Mouse (Mus musculus): ENCODE measurements around the gene Clec4b2. TPM values are rescaled to one million over a fixed set of nuclear protein-coding genes. Genes with fewer than 3 reads are reported as not detected.
"Not testable (repeated sequence)": the region's sequence is repeated elsewhere in the genome, so short reads cannot be mapped to it uniquely, and the experiment has no call there.

The Clec4b2 gene
- not detected in 2 replicates for polyA plus RNA-seq (2014; fragmentation: Nextera tagmentation; extraction: Ambion mirVana)

GRCm38 (mm10) chr6:123172593-123172992 lies at the start of gene Clec4b2:
Gene Clec4b2, plus strand, starts transcription at chr6:123172893.
- Histone ChIP-seq H3K4me3 (ENCODE audit: low read depth, low read length) (no peak within 1 kb of the TSS), H3K27ac (ENCODE audit: low read depth, low read length) (no peak within 1 kb of the TSS), H3K4me1 (replicated peaks; ENCODE audit: control insufficient read depth, insufficient read depth, low read length) (no peaks in the 10 kb centered on the region), H3K27me3 (replicated peaks; ENCODE audit: control insufficient read depth, insufficient read depth, low read length) (no peaks in the 10 kb centered on the region), H3K9me3 (ENCODE audit: control insufficient read depth, low read length) (no peaks in the 10 kb centered on the region), H3K4me2 (no peak within 1 kb of the TSS), H3K36me3 (ENCODE audit: control insufficient read depth, insufficient read depth, low read length) (no peaks in the 10 kb centered on the region), H3K9ac (ENCODE audit: low read depth, low read length) (no peak within 1 kb of the TSS)
- no peak for ATAC-seq (replicated peaks; ENCODE audit: low FRiP score)
- 81% methylated on average over 4 of the region's 4 CpGs for WGBS
- DNase-seq (ENCODE audit: low spot score), result no peak

- no peak for DNase-seq (ENCODE audit: low spot score)
- no peaks in the 10 kb centered on the region for H3K27me3 ChIP-seq (replicated peaks; ENCODE audit: control insufficient read depth, insufficient read depth, low read length)
- no peaks in the 10 kb centered on the region for H3K4me1 ChIP-seq (replicated peaks; ENCODE audit: control insufficient read depth, insufficient read depth, low read length)
- no peak overlapping the region for H3K9ac ChIP-seq (ENCODE audit: low read depth, low read length)
- H3K27ac ChIP-seq (ENCODE audit: low read depth, low read length), result no peak overlapping the region
- H3K36me3 ChIP-seq (ENCODE audit: control insufficient read depth, insufficient read depth, low read length), result no peaks in the 10 kb centered on the region
- no peak for ATAC-seq (replicated peaks; ENCODE audit: low FRiP score)
- 51% methylated on average over 3 of the region's 3 CpGs for WGBS
- no peak overlapping the region for H3K4me2 ChIP-seq
- no peaks in the 10 kb centered on the region for H3K9me3 ChIP-seq (ENCODE audit: control insufficient read depth, low read length)
- no peak overlapping the region for H3K4me3 ChIP-seq (ENCODE audit: low read depth, low read length)
Measured at GRCm38 (mm10) chr6:123123195-123123594, 49.5 kb upstream of the Clec4b2 start.

GRCm38 (mm10) chr6:123127173-123127572 lies 45.5 kb upstream of the Clec4b2 start:
- Histone ChIP-seq H3K4me2 (no peak overlapping the region), H3K9ac (ENCODE audit: low read depth, low read length) (no peak overlapping the region), H3K36me3 (ENCODE audit: control insufficient read depth, insufficient read depth, low read length) (no peaks in the 10 kb centered on the region), H3K4me1 (replicated peaks; ENCODE audit: control insufficient read depth, insufficient read depth, low read length) (no peaks in the 10 kb centered on the region), H3K9me3 (ENCODE audit: control insufficient read depth, low read length) (no peaks in the 10 kb centered on the region), H3K27me3 (replicated peaks; ENCODE audit: control insufficient read depth, insufficient read depth, low read length) (no peaks in the 10 kb centered on the region), H3K27ac (ENCODE audit: low read depth, low read length) (no peak overlapping the region), H3K4me3 (ENCODE audit: low read depth, low read length) (no peak overlapping the region)
- 59% methylated on average over 1 of the region's 1 CpGs for WGBS
- ATAC-seq (replicated peaks; ENCODE audit: low FRiP score), result no peak
- no peak for DNase-seq (ENCODE audit: low spot score)

- H3K9me3 ChIP-seq (ENCODE audit: control insufficient read depth, low read length); H3K27me3 ChIP-seq (replicated peaks; ENCODE audit: control insufficient read depth, insufficient read depth, low read length); H3K36me3 ChIP-seq (ENCODE audit: control insufficient read depth, insufficient read depth, low read length); ATAC-seq (replicated peaks; ENCODE audit: low FRiP score); H3K9ac ChIP-seq (ENCODE audit: low read depth, low read length); H3K27ac ChIP-seq (ENCODE audit: low read depth, low read length); DNase-seq (ENCODE audit: low spot score); H3K4me1 ChIP-seq (replicated peaks; ENCODE audit: control insufficient read depth, insufficient read depth, low read length); H3K4me3 ChIP-seq (ENCODE audit: low read depth, low read length); H3K4me2 ChIP-seq: not testable (repeated sequence)
- WGBS, result 51% methylated on average over 29 of the region's 29 CpGs
Measured at GRCm38 (mm10) chr6:123137766-123138526, 34.7 kb upstream of the Clec4b2 start.

GRCm38 (mm10) chr6:123170106-123170505 lies 2.6 kb upstream of the Clec4b2 start:
- ATAC-seq (replicated peaks; ENCODE audit: low FRiP score) (no peak), DNase-seq (ENCODE audit: low spot score) (no peak)
- Histone ChIP-seq H3K36me3 (ENCODE audit: control insufficient read depth, insufficient read depth, low read length) (no peaks in the 10 kb centered on the region), H3K9ac (ENCODE audit: low read depth, low read length) (no peak overlapping the region), H3K4me2 (no peak overlapping the region), H3K9me3 (ENCODE audit: control insufficient read depth, low read length) (no peaks in the 10 kb centered on the region), H3K27me3 (replicated peaks; ENCODE audit: control insufficient read depth, insufficient read depth, low read length) (no peaks in the 10 kb centered on the region), H3K4me3 (ENCODE audit: low read depth, low read length) (no peak overlapping the region), H3K27ac (ENCODE audit: low read depth, low read length) (no peak overlapping the region), H3K4me1 (replicated peaks; ENCODE audit: control insufficient read depth, insufficient read depth, low read length) (no peaks in the 10 kb centered on the region)
- 29% methylated on average over 1 of the region's 1 CpGs for WGBS

- Histone ChIP-seq H3K4me1 (replicated peaks; ENCODE audit: control insufficient read depth, insufficient read depth, low read length) (no peaks in the 10 kb centered on the region), H3K36me3 (ENCODE audit: control insufficient read depth, insufficient read depth, low read length) (no peaks in the 10 kb centered on the region), H3K27ac (ENCODE audit: low read depth, low read length) (no peak overlapping the region), H3K4me2 (no peak overlapping the region), H3K9ac (ENCODE audit: low read depth, low read length) (no peak overlapping the region), H3K4me3 (ENCODE audit: low read depth, low read length) (no peak overlapping the region), H3K9me3 (ENCODE audit: control insufficient read depth, low read length) (no peaks in the 10 kb centered on the region), H3K27me3 (replicated peaks; ENCODE audit: control insufficient read depth, insufficient read depth, low read length) (no peaks in the 10 kb centered on the region)
- DNase-seq (ENCODE audit: low spot score), result no peak
- ATAC-seq (replicated peaks; ENCODE audit: low FRiP score), result no peak
Measured at GRCm38 (mm10) chr6:123171040-123171439, 1.7 kb upstream of the Clec4b2 start.

- Histone ChIP-seq H3K9me3 (ENCODE audit: control insufficient read depth, low read length) (no peaks in the 10 kb centered on the region), H3K27ac (ENCODE audit: low read depth, low read length) (no peak overlapping the region), H3K4me3 (ENCODE audit: low read depth, low read length) (no peak overlapping the region), H3K36me3 (ENCODE audit: control insufficient read depth, insufficient read depth, low read length) (no peaks in the 10 kb centered on the region), H3K4me1 (replicated peaks; ENCODE audit: control insufficient read depth, insufficient read depth, low read length) (no peaks in the 10 kb centered on the region), H3K4me2 (no peak overlapping the region), H3K27me3 (replicated peaks; ENCODE audit: control insufficient read depth, insufficient read depth, low read length) (no peaks in the 10 kb centered on the region), H3K9ac (ENCODE audit: low read depth, low read length) (no peak overlapping the region)
- DNase-seq (ENCODE audit: low spot score), result no peak
- WGBS, result 90% methylated on average over 1 of the region's 1 CpGs
- no peak for ATAC-seq (replicated peaks; ENCODE audit: low FRiP score)
Measured at GRCm38 (mm10) chr6:123175549-123175948, 2.9 kb downstream of the Clec4b2 start.

GRCm38 (mm10) chr6:123184862-123185261 lies 12.2 kb downstream of the Clec4b2 start:
- not testable (repeated sequence) for H3K4me2 ChIP-seq; ATAC-seq (replicated peaks; ENCODE audit: low FRiP score)
- 70% methylated on average over 2 of the region's 2 CpGs for WGBS

More at GRCm38 (mm10) chr6:123184862-123185261, 12.2 kb downstream of the Clec4b2 start:
- H3K27me3 ChIP-seq (replicated peaks; ENCODE audit: control insufficient read depth, insufficient read depth, low read length); H3K4me3 ChIP-seq (ENCODE audit: low read depth, low read length); H3K27ac ChIP-seq (ENCODE audit: low read depth, low read length); H3K9me3 ChIP-seq (ENCODE audit: control insufficient read depth, low read length); H3K36me3 ChIP-seq (ENCODE audit: control insufficient read depth, insufficient read depth, low read length); H3K9ac ChIP-seq (ENCODE audit: low read depth, low read length); H3K4me1 ChIP-seq (replicated peaks; ENCODE audit: control insufficient read depth, insufficient read depth, low read length); DNase-seq (ENCODE audit: low spot score): not testable (repeated sequence)
